Mouse (Mus musculus) heart, adult 2 months (tissue): ENCODE results near the gene Tbl3.

ENCODE experiments used
- EP300 ChIP-seq: fragments of 200-500 bp; IDR thresholded peaks from 2 replicates; pipeline ENCODE4 v1.6.1; 2011; ENCODE audit warnings: low read depth, low read length, control low read depth; ENCODE audit not compliant: insufficient read depth
- POLR2A ChIP-seq: fragments of 200-500 bp; IDR thresholded peaks from 2 replicates; pipeline ENCODE4 v1.6.1; 2011; ENCODE audit warnings: mild to moderate bottlenecking, low read depth, low read length, control low read depth; ENCODE audit not compliant: insufficient read depth

DNA sequence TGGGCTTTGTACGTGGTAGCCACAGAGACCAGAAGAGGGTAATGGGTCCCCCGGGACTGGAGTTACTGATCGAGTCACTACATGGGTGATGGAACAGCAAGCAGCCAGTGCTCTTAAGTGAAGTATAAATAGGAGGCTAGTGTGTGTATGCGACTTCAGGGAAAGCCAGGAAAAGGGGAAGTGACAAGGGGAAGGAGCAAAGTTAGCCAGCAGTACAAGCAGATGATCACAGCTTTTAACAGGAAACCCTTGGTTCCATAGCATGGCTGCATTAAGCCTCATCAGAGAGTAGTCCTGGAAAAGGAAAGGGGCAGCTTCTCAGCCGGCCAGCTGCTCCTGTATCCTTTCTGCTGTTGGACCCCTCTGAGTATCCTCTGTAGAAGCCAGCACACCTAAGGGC is 15.1 kb downstream of the Tbl3 start:
- no peak for TF ChIP-seq EP300
- TF ChIP-seq POLR2A = no peak
